Mouse (Mus musculus): ENCODE results near the gene Sirt7. TPM values are rescaled to one million over a fixed set of nuclear protein-coding genes. Genes with fewer than 3 reads are reported as not detected.

The Sirt7 gene
- 1 to 10 TPM; 6.5 to 9.2 TPM for total RNA-seq (2021)
- long read RNA-seq, experiment 1, transcript Sirt7-201 (10 exons, 1,727 nt), result major isoform, 10 of 12 reads
- long read RNA-seq, experiment 1, partial matches to known transcripts, result 1 of 12 reads
- long read RNA-seq, experiment 1, other reads (novel, unspliced or antisense), result 1 of 12 reads
- long read RNA-seq, experiment 2, transcript Sirt7-201 (10 exons, 1,727 nt), result major isoform, 6 of 11 reads
- long read RNA-seq, experiment 2, partial matches to known transcripts, result 2 of 11 reads
- long read RNA-seq, experiment 2, other reads (novel, unspliced or antisense), result 3 of 11 reads

DNA sequence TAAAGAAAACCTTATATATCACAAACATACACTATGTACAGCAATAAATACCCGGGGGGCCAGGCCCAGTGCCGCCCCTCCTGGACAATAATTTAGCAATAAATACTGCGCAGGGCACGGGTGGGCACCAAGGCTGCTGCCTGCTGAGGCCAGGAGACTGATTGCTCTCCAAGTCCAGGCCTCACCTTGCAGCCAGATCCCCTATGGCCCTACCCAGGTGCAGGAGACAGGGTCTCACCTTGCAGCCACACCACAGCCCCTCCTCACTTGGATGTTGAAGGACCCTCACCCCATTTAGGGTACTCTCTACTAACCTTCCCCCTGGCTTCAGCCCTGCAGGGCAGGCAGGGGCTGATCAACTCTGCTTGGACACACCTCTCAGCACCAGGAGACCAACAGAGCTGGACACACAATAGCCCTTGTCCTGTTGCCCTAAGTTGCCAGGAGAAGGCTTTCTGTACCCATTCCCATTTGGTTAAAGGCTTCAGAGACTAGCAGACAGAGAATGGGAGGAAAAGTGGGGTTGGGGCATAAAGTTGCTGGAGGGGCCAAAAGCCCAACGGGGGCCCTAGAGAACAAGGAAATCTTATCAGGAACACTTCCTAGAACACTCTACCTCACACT, at the start of gene Sirt7:
TSS of gene Sirt7 (minus strand) at position 89 of the 624 bp plus-strand sequence.
- DNase-seq, result no peak

DNA sequence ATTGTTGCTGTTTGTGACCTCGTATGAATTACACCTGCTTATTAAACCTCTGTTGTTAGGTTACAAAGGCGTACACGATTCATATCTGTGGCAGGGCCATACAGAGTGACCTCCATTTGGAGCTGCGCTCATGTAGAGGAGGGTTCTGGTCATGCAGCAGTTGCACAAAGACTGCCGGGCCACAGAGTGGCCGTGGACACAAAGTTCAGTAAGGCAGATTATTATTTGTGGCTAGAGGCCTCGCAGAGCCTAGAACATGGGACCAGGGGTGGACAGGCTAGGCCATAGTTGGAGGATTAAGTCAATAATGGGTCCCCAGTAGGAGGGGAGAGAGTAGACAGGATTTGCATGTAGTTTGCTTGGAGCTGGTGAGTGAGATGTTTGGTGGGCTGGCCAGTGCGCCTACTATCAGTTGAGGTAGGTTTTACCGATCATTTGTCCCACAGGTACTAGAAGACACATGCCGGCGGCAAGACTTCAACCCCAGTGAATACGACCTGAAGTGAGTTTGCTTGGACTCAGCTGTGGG, 48.6 kb upstream of the Sirt7 start:
- DNase-seq, result no peak

GRCm38 (mm10) chr11:120672687-120673593, 47.9 kb upstream of the Sirt7 start, which contains the start of gene Aspscr1:
Aspscr1 (plus strand) TSS chr11:120672973.
- DNase-seq, result peak; percentile 98

DNA sequence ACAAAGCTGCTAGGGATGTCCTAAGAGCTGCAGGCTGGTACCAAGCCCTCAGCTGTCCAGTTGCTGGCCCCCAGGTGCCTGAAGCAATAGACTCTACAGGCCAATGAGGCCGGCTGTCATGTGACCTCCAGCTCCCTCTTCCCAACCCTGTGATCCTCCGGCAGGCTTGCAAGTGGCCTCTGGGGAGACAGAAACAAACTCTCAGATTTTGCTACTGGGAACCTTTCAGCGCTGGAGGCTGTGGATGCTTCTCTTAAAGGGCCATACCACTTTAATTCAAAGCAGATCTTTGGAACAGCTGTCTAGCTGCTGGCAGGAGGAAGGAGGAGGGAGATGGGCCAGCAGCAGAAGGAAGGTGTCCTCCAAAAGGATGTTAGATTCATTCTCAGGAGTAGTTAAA, 41.6 kb upstream of the Sirt7 start:
- DNase-seq, result no peak

GRCm38 (mm10) chr11:120665406-120665805, 40.4 kb upstream of the Sirt7 start:
- DNase-seq, result no peak

DNA sequence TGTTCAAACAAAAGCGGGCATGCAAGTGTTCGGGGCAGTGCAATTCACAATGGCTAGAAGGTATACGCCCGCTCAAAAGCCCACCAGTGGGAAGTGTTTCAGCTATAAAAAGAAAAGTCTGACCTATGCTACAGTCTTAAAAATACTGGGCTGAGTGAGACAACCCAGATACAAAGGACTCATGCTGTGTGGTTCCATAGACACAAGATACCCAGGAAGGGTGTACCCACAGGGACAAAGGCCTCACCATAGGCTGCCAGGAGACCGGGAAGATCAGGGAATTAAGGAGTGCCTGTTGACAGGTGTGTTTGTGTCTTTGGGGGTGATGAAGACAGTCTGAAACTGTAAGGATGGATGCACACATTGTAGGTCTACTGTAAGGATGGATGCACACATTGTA, 38.7 kb upstream of the Sirt7 start:
- DNase-seq, result no peak

GRCm38 (mm10) chr11:120662759-120663158, 37.7 kb upstream of the Sirt7 start:
- DNase-seq, result no peak

- no peak for DNase-seq
Measured at GRCm38 (mm10) chr11:120661076-120661460, 36.0 kb upstream of the Sirt7 start, which contains the start of gene Notum. Notum (minus strand) TSS chr11:120661175.

GRCm38 (mm10) chr11:120660301-120661075, 35.4 kb upstream of the Sirt7 start:
- DNase-seq, result peak; percentile 57

DNA sequence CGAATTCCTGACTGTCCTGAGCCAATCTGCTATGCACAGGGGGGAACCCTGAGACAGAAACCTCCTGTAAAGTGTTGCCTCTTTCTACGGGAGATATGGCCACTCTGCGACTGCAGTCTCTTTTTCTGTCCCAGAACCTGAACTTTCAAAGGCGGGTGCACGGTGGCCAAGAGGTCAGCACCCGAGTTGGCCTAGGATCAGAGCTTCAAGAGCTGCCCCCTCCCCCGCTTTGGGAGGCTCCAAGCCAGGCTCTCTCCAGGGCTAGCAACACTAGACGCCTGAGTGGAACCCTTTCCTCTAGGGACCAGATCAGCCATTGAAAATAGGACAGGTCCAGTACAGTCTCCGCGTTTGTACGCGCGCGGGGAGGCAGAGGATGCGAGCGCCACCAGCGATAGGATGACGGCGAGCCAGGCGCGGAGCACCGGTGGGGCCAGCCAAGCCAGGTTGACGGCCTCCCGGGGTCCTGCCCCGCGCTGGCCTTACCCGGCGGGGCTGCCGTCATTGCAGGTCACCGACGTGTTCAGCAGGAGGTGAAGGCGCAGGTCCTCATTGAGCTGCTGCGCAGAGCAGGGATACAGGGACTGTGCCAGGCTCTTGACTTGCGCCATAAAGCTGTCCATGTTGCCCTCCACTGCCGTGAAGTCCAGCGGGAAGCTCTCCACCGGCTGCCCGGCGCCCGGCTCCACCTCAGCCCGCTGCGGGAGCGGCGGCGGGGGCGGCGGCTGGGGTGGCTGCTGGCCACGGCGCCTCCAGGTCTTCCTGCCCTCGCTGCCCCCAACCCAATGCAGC, 34.7 kb upstream of the Sirt7 start:
- no peak for DNase-seq

DNA sequence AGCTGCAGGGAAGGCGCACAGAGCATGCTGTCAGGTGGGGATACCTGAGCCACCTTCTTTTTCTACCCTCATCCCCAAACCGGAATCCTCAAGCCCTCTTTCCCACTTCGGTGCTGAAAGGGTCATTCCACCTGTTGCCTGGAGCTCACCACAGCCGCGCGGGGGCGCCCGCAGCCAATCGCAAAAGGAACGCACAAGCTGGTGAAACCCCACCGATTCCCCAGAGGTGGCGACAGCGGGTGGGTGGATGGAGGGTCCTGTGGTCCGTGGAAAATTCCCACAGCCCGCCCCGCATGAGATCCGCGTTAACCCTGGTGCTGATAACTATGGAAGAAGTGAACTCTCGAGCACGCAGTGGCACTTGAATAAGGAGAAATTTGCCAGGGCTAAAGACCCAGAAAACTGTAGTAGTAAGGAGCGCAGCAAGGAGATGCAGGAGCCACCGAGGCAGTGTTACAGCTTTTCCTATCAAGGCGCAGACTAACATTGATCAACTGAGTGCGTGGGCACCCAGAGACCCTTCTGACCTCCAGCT, 33.9 kb upstream of the Sirt7 start:
- DNase-seq, result peak; percentile 84

DNA sequence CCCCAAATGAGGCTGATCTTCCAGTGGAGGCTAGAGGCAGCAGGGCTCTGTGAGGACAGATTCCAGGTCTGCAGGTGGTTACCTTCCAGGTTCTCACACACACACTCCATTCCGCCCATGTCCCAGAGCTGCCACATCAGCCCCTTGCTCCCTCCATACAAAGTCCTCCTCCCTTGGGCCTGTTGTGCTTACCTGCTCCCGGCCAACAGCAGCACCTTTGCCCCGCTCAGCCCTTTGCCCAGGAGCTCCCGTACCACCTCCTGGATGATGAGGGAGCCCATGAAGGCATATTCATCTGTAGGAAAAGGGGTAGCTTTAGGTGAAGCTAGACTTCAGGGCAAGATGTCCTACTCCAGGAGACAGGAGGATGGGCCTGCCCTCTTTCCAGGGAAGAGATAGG, 32.3 kb upstream of the Sirt7 start:
- no peak for DNase-seq

GRCm38 (mm10) chr11:120654741-120655140, 29.7 kb upstream of the Sirt7 start:
- DNase-seq, result no peak

GRCm38 (mm10) chr11:120651872-120652271, 26.8 kb upstream of the Sirt7 start:
- DNase-seq, result no peak

DNA sequence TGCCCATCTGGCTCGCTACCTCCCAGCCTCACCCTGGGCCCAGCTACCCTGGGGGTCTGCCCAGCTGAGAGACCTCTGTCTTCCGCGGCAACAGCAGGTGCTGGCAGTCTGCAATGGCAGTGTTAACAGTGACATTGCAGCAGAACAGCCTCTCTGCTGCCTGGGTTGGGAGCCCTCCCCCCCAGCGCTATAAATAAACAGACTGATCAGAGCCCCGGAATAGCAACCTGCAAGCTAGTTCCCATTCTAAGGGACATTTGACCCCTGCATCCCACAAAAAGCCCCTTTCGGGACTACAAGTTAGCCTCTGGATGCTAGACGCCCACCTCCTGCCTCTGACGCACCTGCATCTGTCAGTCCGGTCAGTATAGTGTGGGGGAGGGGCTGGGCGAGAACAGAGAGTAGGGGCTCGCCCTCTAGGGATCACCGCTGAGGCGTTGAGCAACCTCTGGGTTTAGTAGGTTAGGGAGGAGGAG, 23.0 kb upstream of the Sirt7 start, which contains the start of gene Myadml2:
TSS of gene Myadml2 (minus strand) at position 158 of the 476 bp plus-strand sequence.
- no peak for DNase-seq

DNA sequence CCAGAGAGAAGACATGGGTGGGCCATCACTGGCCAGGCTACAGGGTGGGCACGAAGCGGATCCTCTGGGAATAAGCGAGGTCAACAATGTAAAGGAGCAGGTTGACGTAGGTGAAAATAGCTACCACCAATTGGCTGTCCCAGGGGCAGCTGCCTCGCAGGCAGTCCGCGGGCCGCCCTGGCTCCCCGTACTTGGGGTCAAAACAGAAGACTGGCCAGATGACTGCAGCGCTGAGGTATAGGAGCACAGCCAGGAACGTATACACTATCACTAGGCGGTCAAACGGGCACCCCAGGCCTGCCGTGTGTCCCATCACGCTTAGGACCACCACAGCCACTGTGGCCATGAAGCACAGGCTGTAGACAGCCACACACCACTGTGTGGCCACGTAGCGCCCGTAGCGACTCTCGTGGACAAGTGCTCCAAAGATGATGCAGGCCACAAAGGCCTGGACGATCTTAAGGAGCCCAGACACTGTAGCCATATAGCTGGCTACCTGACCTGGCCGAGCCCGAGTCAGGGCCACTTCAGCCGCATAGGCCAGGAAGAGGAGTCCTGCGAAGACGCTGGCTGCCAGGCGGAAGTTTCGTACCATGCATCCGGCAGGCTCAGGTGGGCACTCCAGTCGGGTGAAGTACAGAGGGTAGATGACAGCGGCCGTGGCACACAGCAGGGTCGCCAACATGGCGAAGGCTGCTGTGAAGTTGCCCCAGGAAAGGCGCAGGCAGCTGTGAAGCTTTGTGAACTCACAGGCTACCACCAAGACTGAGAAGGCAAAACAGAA, 22.2 kb upstream of the Sirt7 start:
- no peak for DNase-seq

DNA sequence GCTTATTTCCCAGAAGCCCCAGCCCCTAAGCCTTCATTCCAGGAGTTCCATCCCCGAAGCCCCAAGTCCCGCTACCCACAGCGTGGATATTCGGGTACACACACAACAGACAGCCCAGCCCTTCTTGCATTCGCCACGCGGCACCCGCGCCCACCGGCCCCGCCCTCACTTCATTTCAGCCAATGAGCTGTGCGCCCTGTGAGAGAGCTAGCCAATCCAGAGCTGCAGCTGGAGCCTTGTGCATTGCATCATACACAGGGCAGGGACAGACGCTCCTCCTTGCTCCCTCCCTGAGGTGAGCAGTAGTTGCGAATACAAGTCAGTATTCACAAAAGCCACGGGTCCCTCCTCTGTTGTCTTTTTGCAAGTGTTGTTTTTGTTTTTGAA, 18.6 kb upstream of the Sirt7 start, which contains the start of gene Pycr1:
TSS of gene Pycr1 (minus strand) at position 169 of the 387 bp plus-strand sequence.
- peak; percentile 93 for DNase-seq

DNA sequence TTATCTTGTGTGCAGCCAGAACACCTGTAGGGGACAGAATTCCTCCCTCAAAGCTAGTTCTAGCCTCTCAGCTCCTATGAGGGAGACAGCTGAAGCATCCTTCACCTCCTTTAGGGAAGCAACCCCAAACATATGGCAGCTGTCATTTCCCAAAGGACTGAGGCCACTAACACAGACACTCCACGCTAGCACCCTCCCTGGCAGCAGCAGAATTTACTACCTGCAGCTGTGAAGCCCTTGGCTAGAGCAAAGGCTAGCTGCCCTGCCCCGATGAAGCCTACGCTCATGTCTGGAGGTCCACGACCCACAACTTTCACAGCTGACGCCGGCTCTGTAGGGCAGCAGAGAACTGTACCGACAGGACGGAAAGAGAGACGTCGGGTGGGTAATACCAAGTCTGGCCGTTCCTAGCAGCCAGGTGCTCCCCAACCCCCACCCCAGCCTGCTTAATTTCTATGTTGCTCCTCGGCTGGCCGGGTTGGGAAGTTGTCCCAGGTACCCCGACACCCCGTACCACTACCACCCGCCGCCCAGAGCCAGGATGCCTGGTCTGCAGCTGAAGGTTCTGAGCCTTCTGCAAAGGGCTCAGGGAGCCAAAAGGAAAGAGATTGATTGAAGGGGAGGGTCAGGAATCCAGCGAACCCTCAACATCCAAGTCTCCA, 18.0 kb upstream of the Sirt7 start:
- DNase-seq, result no peak

GRCm38 (mm10) chr11:120641869-120642268, 16.8 kb upstream of the Sirt7 start:
- no peak for DNase-seq

Measured in gastrocnemius, postnatal 10 days (tissue).